Mouse (Mus musculus) spleen, postnatal 0 days (tissue): ENCODE data around the gene Olfr608. TPM values are rescaled to one million over a fixed set of nuclear protein-coding genes. Genes with fewer than 3 reads are reported as not detected.

ENCODE experiments used
- polyA plus RNA-seq: library from polyadenylated mRNA; unstranded; fragments of >200 nt; fragmentation: Nextera tagmentation; extraction: Ambion mirVana; gene quantifications from 2 replicates; pipeline ENCODE4 v1.2.1, GENCODE M21; 2015

Gene Olfr608
- not detected in 2 replicates for polyA plus RNA-seq

GRCm38 (mm10) chr7:103469577-103469976, at the start of gene Olfr608:
Gene Olfr608, plus strand, starts transcription at chr7:103469877.

GRCm38 (mm10) chr7:103445339-103445738, 24.3 kb upstream of the Olfr608 start, which contains the start of gene Olfr605:
Gene Olfr605, minus strand, starts transcription at chr7:103445439.

GRCm38 (mm10) chr7:103448746-103449145, 20.9 kb upstream of the Olfr608 start, which contains the start of gene Olfr606:
Gene Olfr606, plus strand, starts transcription at chr7:103449046.

GRCm38 (mm10) chr7:103497962-103498361, 28.3 kb downstream of the Olfr608 start, which contains the start of gene Olfr609:
Gene Olfr609, minus strand, starts transcription at chr7:103498062.

GRCm38 (mm10) chr7:103512022-103512421, 42.3 kb downstream of the Olfr608 start, which contains the start of gene Olfr610:
Gene Olfr610, minus strand, starts transcription at chr7:103512122.

GRCm38 (mm10) chr7:103520746-103521145, 51.1 kb downstream of the Olfr608 start, which contains the start of gene Olfr611:
Gene Olfr611, minus strand, starts transcription at chr7:103520846.

Other genes with a start within 250 kb of the Olfr608 start
- gene Usp17ld, start 217.4 kb upstream of the Olfr608 start, polyA plus RNA-seq = not detected in 2 replicates
- not detected in 2 replicates for gene Olfr596, start 164.2 kb upstream of the Olfr608 start, polyA plus RNA-seq
- not detected in 2 replicates for gene Olfr597, start 153.6 kb upstream of the Olfr608 start, polyA plus RNA-seq
- gene Olfr598, start 146.3 kb upstream of the Olfr608 start, polyA plus RNA-seq = not detected in 2 replicates
- not detected in 2 replicates for gene Olfr599, start 134.0 kb upstream of the Olfr608 start, polyA plus RNA-seq
- not detected in 2 replicates for gene Olfr600, start 120.2 kb upstream of the Olfr608 start, polyA plus RNA-seq
- gene Olfr601, start 107.2 kb upstream of the Olfr608 start, polyA plus RNA-seq = not detected in 2 replicates
- gene Olfr603, start 83.7 kb upstream of the Olfr608 start, polyA plus RNA-seq = not detected in 2 replicates
- gene Usp17lc, start 54.8 kb upstream of the Olfr608 start, polyA plus RNA-seq = not detected in 2 replicates
- gene Olfr605, start 24.4 kb upstream of the Olfr608 start, polyA plus RNA-seq = not detected in 2 replicates
- not detected in 2 replicates for gene Olfr606, start 20.8 kb upstream of the Olfr608 start, polyA plus RNA-seq
- gene Olfr607, start 5.7 kb upstream of the Olfr608 start, polyA plus RNA-seq = not detected in 2 replicates
- gene Olfr609, start 28.2 kb downstream of the Olfr608 start, polyA plus RNA-seq = not detected in 2 replicates
- not detected in 2 replicates for gene Olfr610, start 42.2 kb downstream of the Olfr608 start, polyA plus RNA-seq
- not detected in 2 replicates for gene Olfr611, start 51.0 kb downstream of the Olfr608 start, polyA plus RNA-seq
- gene Olfr612, start 72.8 kb downstream of the Olfr608 start, polyA plus RNA-seq = not detected in 2 replicates
- not detected in 2 replicates for gene Olfr613, start 78.2 kb downstream of the Olfr608 start, polyA plus RNA-seq
- gene Olfr615, start 86.2 kb downstream of the Olfr608 start, polyA plus RNA-seq = not detected in 2 replicates
- not detected in 2 replicates for gene Olfr616, start 99.3 kb downstream of the Olfr608 start, polyA plus RNA-seq
- not detected in 2 replicates for gene Olfr617, start 103.2 kb downstream of the Olfr608 start, polyA plus RNA-seq
- gene Olfr618, start 120.2 kb downstream of the Olfr608 start, polyA plus RNA-seq = not detected in 2 replicates
- not detected in 2 replicates for gene Olfr619, start 130.7 kb downstream of the Olfr608 start, polyA plus RNA-seq
- not detected in 2 replicates for gene Olfr620, start 142.7 kb downstream of the Olfr608 start, polyA plus RNA-seq
- not detected in 2 replicates for gene Olfr622, start 172.8 kb downstream of the Olfr608 start, polyA plus RNA-seq
- not detected in 2 replicates for gene Olfr623, start 193.8 kb downstream of the Olfr608 start, polyA plus RNA-seq
- 0.02 and 0.08 TPM in 2 replicates for gene Olfr624, start 201.3 kb downstream of the Olfr608 start, polyA plus RNA-seq
- gene Olfr625-ps1, start 212.8 kb downstream of the Olfr608 start, polyA plus RNA-seq = not detected in 2 replicates
- not detected in 2 replicates for gene Olfr243, start 244.8 kb downstream of the Olfr608 start, polyA plus RNA-seq